Mouse (Mus musculus) midbrain, embryonic 14.5 days (tissue): ENCODE data around the gene Lamp5. TPM values are rescaled to one million over a fixed set of nuclear protein-coding genes. Genes with fewer than 3 reads are reported as not detected.
A peak's percentile ranks its signal among the peaks of the same experiment; 100 is the strongest.

ENCODE experiments used
- ATAC-seq: fragments of 200-750 bp; cut with Nextera tagmentation; 2 replicates; pipeline ENCODE4 v1.8.0; 2017; ENCODE audit warnings: moderate number of reproducible peaks, moderate library complexity; ENCODE audit not compliant: low FRiP score, low TSS enrichment
- DNase-seq: peaks from one replicate; pipeline ENCODE4 v3.0.0-alpha.2; 2015
- H3K27ac ChIP-seq: fragments of 300-500 bp; sonication (generic); replicated peaks from 2 replicates; pipeline ENCODE4 v1.5.1; 2014; ENCODE audit warnings: mild to moderate bottlenecking, low read depth, low read length, moderate library complexity
- H3K27me3 ChIP-seq: fragments of 300-500 bp; sonication (generic); 2 replicates; pipeline ENCODE4 v1.6.1; 2014; ENCODE audit warnings: low read length, control low read depth, mixed read lengths; ENCODE audit not compliant: control insufficient read depth, insufficient read depth
- H3K36me3 ChIP-seq: fragments of 300-500 bp; sonication (generic); 2 replicates; pipeline ENCODE4 v1.6.1; 2014; ENCODE audit warnings: low read length, control low read depth; ENCODE audit not compliant: control insufficient read depth, insufficient read depth
- H3K4me1 ChIP-seq: fragments of 300-500 bp; sonication (generic); 2 replicates; pipeline ENCODE4 v1.6.1; 2014; ENCODE audit warnings: mild to moderate bottlenecking, antibody characterized with exemption, low read length, control low read depth; ENCODE audit not compliant: control insufficient read depth, insufficient read depth
- H3K4me2 ChIP-seq: fragments of 300-500 bp; sonication (generic); 2 replicates; pipeline ENCODE4 v1.6.1; 2014; ENCODE audit warnings: mild to moderate bottlenecking, low read length, moderate library complexity
- H3K4me3 ChIP-seq: fragments of 300-500 bp; sonication (generic); replicated peaks from 2 replicates; pipeline ENCODE4 v1.5.1; 2014; ENCODE audit warnings: low read depth, low read length
- H3K9ac ChIP-seq: fragments of 300-500 bp; sonication (generic); replicated peaks from 2 replicates; pipeline ENCODE4 v1.6.1; 2014; ENCODE audit warnings: mild to moderate bottlenecking, low read length, moderate library complexity
- H3K9me3 ChIP-seq: fragments of 300-500 bp; sonication (generic); 2 replicates; pipeline ENCODE4 v1.6.1; 2016; ENCODE audit warnings: low read length, control low read depth, mixed read lengths; ENCODE audit not compliant: control insufficient read depth
- WGBS: fragments of 180-500 bp; shearing (Covaris S2); extraction: QIAGEN DNeasy Blood & Tissue Kit; methylation state at CpG from one replicate; pipeline ENCODE4 v1.1.7; 2014; 5-methylcytosine and 5-hydroxymethylcytosine counted together
- polyA plus RNA-seq: library from polyadenylated mRNA; unstranded; fragments of >200 nt; fragmentation: Nextera tagmentation; extraction: Ambion mirVana; gene quantifications from 2 replicates; pipeline ENCODE4 v1.2.1, GENCODE M21; 2014

Lamp5 gene
- polyA plus RNA-seq, result 12.7 and 13.1 TPM in 2 replicates

GRCm38 (mm10) chr2:136051688-136052289 is at the start of gene Lamp5:
Gene Lamp5, plus strand, starts transcription at chr2:136052239.
- 2% methylated on average over 8 of the region's 8 CpGs for WGBS
- Histone ChIP-seq H3K27ac (no peak within 1 kb of the TSS; the same call in 1 of the 2 replicates), H3K4me1 (peaks cover 12% of the 10 kb centered on the region), H3K36me3 (no peaks in the 10 kb centered on the region), H3K9ac (peak within 1 kb of the TSS; percentile 34), H3K4me3 (peak within 1 kb of the TSS; percentile 28), H3K4me2 (peak within 1 kb of the TSS; percentile 56), H3K9me3 (no peaks in the 10 kb centered on the region), H3K27me3 (0 out of 2 replicates have a peak, but pooled peaks cover 3% of the 10 kb centered on the region)
- ATAC-seq (0 out of 2 replicates have a peak, but pooled peaks have one; percentile 70), DNase-seq (peak; percentile 59)

DNA sequence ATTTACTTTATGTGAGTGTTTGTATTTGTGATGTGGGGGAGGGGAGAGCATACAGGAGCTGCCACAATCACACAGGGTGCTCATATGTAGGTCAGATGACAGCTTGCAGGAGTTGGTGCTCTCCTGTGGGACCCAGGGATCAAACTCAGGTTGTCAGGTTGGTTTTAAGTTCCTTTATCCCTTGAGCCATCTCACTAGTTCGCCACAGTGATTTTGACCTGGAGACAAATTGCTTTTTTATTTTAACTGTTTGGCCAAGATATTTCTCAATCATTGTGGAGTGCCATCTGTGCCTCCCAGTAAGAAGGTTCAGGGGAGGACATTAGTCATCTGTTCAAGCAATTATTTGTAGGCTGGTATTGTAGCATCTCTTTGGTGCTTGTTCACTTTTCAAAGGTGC is 48.2 kb upstream of the Lamp5 start:
- DNase-seq, result no peak
- Histone ChIP-seq H3K27me3 (no peaks in the 10 kb centered on the region), H3K9me3 (no peaks in the 10 kb centered on the region), H3K27ac (no peak overlapping the region), H3K4me2 (no peak overlapping the region), H3K36me3 (peaks cover 8% of the 10 kb centered on the region), H3K4me3 (no peak overlapping the region), H3K4me1 (no peaks in the 10 kb centered on the region), H3K9ac (no peak overlapping the region)
- WGBS, result 72% methylated on average over 1 of the region's 1 CpGs
- ATAC-seq, result no peak

GRCm38 (mm10) chr2:136006280-136006679 is 45.8 kb upstream of the Lamp5 start:
- ATAC-seq (no peak), DNase-seq (no peak)
- WGBS, result 92% methylated on average over 5 of the region's 5 CpGs

GRCm38 (mm10) chr2:136012759-136013158 is 39.3 kb upstream of the Lamp5 start:
- WGBS, result 95% methylated on average over 9 of the region's 9 CpGs
- Histone ChIP-seq H3K4me1 (no peaks in the 10 kb centered on the region), H3K27me3 (no peaks in the 10 kb centered on the region), H3K9ac (no peak overlapping the region), H3K9me3 (no peaks in the 10 kb centered on the region), H3K4me3 (no peak overlapping the region), H3K27ac (no peak overlapping the region), H3K4me2 (no peak overlapping the region), H3K36me3 (peaks cover 9% of the 10 kb centered on the region)
- ATAC-seq (no peak), DNase-seq (no peak)

More at GRCm38 (mm10) chr2:136006280-136006679, 45.8 kb upstream of the Lamp5 start:
- Histone ChIP-seq H3K4me2 (no peak overlapping the region), H3K4me3 (no peak overlapping the region), H3K36me3 (peaks cover 11% of the 10 kb centered on the region), H3K27me3 (no peaks in the 10 kb centered on the region), H3K27ac (no peak overlapping the region), H3K9ac (no peak overlapping the region), H3K4me1 (no peaks in the 10 kb centered on the region), H3K9me3 (no peaks in the 10 kb centered on the region)

DNA sequence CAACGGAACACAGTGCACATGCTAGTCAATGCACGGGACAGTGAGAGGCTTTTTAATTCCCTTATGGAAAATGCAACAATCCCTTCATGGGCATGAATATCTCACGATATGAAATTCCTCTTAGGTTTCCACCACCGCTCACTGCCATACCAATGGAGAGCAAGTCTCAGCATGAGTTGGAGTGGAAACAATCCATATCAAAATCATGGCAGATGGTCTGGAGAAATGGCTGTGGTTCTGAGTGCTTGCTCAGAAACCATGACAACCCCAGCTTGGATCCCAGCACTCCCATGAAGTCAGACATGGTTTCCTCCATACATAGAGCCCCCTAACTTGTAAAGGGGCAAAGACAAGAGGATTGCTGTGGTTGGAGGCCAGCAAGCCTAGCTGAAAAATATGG is 3.6 kb upstream of the Lamp5 start:
- 90% methylated on average over 4 of the region's 4 CpGs for WGBS
- H3K4me2 ChIP-seq, result no peak overlapping the region
- no peak overlapping the region for H3K27ac ChIP-seq
- H3K9me3 ChIP-seq, result no peaks in the 10 kb centered on the region
- H3K4me3 ChIP-seq, result no peak overlapping the region
- H3K9ac ChIP-seq, result no peak overlapping the region
- H3K4me1 ChIP-seq, result peaks cover 12% of the 10 kb centered on the region
- H3K27me3 ChIP-seq, result no peaks in the 10 kb centered on the region
- no peaks in the 10 kb centered on the region for H3K36me3 ChIP-seq
- DNase-seq, result no peak
- no peak for ATAC-seq

DNA sequence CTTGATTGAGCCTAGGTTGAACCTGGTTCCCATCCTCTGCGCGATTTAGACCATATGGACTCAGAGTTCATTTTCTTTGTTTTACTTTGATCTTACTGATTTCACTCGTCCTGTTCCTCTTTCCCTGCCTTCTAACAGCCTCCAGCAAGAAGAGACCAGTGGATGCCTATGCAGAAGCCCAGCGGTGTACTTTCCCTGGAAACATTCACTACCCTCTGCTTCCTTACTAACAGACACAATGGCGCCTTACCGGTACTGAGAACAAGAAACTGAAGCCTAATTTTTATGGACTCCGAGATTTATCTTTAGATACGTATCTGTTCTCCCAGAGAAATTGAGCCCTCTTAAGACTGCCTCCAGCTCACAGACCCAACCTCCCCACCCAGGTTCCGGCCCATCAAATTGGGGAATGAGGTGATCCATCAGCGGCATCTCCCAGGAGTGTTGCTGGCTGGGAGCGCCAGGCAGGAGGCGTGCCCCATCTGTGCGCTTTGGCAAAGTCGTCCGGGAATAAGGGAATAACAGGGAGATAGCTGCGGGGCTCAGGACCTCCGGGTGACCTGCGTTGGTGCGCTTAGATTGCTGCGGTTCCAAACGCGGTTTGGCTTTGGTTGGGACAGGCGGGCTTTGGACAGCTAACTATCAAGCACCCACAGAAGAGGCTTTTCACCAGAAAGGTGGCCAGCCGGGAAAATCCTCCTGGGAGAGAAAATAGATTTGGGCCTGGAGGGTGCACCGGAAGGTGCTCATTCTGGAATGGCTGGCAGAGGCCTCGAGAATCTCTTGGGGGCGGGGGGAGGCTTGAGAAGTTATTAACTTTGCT is 1.0 kb upstream of the Lamp5 start:
- peak overlapping the region; percentile 28 for H3K4me3 ChIP-seq
- H3K36me3 ChIP-seq, result no peaks in the 10 kb centered on the region
- peak overlapping the region; percentile 56 for H3K4me2 ChIP-seq
- H3K9me3 ChIP-seq, result no peaks in the 10 kb centered on the region
- peak; percentile 50 for ATAC-seq
- H3K4me1 ChIP-seq, result peaks cover 12% of the 10 kb centered on the region
- peak; percentile 51 for DNase-seq
- no peak overlapping the region; the same call in 1 of the 2 replicates for H3K27ac ChIP-seq
- 15% methylated on average over 27 of the region's 27 CpGs for WGBS
- 0 out of 2 replicates have a peak, but pooled peaks cover 2% of the 10 kb centered on the region for H3K27me3 ChIP-seq
- peak overlapping the region; percentile 34 for H3K9ac ChIP-seq

GRCm38 (mm10) chr2:136057861-136058331 is 5.9 kb downstream of the Lamp5 start:
- 5% methylated on average over 19 of the region's 19 CpGs for WGBS
- DNase-seq, result peak; percentile 57
- peaks cover 12% of the 10 kb centered on the region; the same call in 1 of the 2 replicates for H3K4me1 ChIP-seq
- H3K9me3 ChIP-seq, result no peaks in the 10 kb centered on the region
- H3K27me3 ChIP-seq, result peaks cover 35% of the 10 kb centered on the region
- peak; percentile 31; the same call in 1 of the 2 replicates for ATAC-seq
- peak overlapping the region; percentile 35 for H3K4me3 ChIP-seq
- H3K36me3 ChIP-seq, result no peaks in the 10 kb centered on the region
- H3K9ac ChIP-seq, result peak overlapping the region; percentile 7; the same call in 1 of the 2 replicates
- H3K4me2 ChIP-seq, result peak overlapping the region; percentile 70
- no peak overlapping the region for H3K27ac ChIP-seq

DNA sequence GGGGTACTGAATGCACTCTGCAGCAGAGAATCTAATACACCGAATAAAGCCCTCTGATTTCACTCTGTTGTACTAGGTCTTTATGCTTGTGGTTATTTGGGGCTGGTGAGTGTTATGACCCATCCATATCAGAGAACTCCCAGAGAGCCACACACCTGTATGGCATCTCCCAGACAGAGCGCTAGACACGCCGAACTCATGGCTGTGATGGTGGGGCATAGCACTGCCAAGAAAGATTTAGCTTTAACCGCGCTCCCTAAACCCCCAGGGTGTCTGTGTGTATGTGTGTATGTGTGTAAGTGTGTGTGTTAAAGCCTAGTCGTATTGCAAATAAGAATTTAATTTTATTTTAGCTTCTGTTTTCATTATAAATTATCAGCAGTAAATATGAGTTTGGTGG is 6.4 kb downstream of the Lamp5 start:
- peak; percentile 42 for DNase-seq
- no peaks in the 10 kb centered on the region for H3K9me3 ChIP-seq
- peak overlapping the region; percentile 35 for H3K4me3 ChIP-seq
- H3K4me1 ChIP-seq, result peaks cover 12% of the 10 kb centered on the region; the same call in 1 of the 2 replicates
- H3K36me3 ChIP-seq, result no peaks in the 10 kb centered on the region
- H3K27me3 ChIP-seq, result peaks cover 35% of the 10 kb centered on the region
- WGBS, result 4% methylated on average over 7 of the region's 7 CpGs
- H3K9ac ChIP-seq, result peak overlapping the region; percentile 7; the same call in 1 of the 2 replicates
- H3K4me2 ChIP-seq, result peak overlapping the region; percentile 70
- H3K27ac ChIP-seq, result no peak overlapping the region
- no peak for ATAC-seq
